Mouse (Mus musculus): ENCODE measurements at regions not wholly inside any gene's neighbourhood (a gene's known extent, or its start where the extent isn't known, plus 50 kb on each side); places are given as distances from the start of the nearest gene placed in this dataset.

- no peak for TF ChIP-seq CTCF (IDR thresholded peaks at IDR 0.05; ENCODE audit: low read depth)
- WGBS = 52% methylated on average over 1 of the region's 1 CpGs
These were observed 853.7 kb downstream of the Kcnma1 start for GRCm38 (mm10) chr14:23160567-23160966.

GRCm38 (mm10) chr14:23150431-23150830 lies 863.9 kb downstream of the Kcnma1 start:
- no peaks in the 10 kb centered on the region for H3K27me3 ChIP-seq (ENCODE audit: insufficient read depth, low read length)
- DNase-seq (ENCODE audit: low spot score) = no peak
- no peak overlapping the region for H3K4me2 ChIP-seq (ENCODE audit: low read length)
- H3K36me3 ChIP-seq (ENCODE audit: insufficient read depth, low read length) = no peaks in the 10 kb centered on the region
- H3K4me1 ChIP-seq (replicated peaks; ENCODE audit: insufficient read depth, low read length) = no peaks in the 10 kb centered on the region
- no peak overlapping the region for H3K4me3 ChIP-seq (replicated peaks; ENCODE audit: low read depth, low read length)
- no peaks in the 10 kb centered on the region for H3K9me3 ChIP-seq (replicated peaks; ENCODE audit: low read length)
- H3K27ac ChIP-seq = no peak overlapping the region
- H3K9ac ChIP-seq (ENCODE audit: low read depth, low read length) = no peak overlapping the region
- ATAC-seq (replicated peaks; ENCODE audit: low FRiP score, low read depth) = no peak
- no peak for TF ChIP-seq CTCF (IDR thresholded peaks at IDR 0.05; ENCODE audit: low read depth)

More at GRCm38 (mm10) chr14:23160567-23160966, 853.7 kb downstream of the Kcnma1 start:
- H3K36me3 ChIP-seq (ENCODE audit: insufficient read depth, low read length) = no peaks in the 10 kb centered on the region
- ATAC-seq (replicated peaks; ENCODE audit: low FRiP score, low read depth) = no peak
- H3K27me3 ChIP-seq (ENCODE audit: insufficient read depth, low read length) = no peaks in the 10 kb centered on the region
- no peak overlapping the region for H3K9ac ChIP-seq (ENCODE audit: low read depth, low read length)
- DNase-seq (ENCODE audit: low spot score) = no peak
- no peak overlapping the region for H3K4me3 ChIP-seq (replicated peaks; ENCODE audit: low read depth, low read length)
- no peak overlapping the region for H3K27ac ChIP-seq
- H3K9me3 ChIP-seq (replicated peaks; ENCODE audit: low read length) = no peaks in the 10 kb centered on the region
- H3K4me2 ChIP-seq (ENCODE audit: low read length) = no peak overlapping the region
- no peaks in the 10 kb centered on the region for H3K4me1 ChIP-seq (replicated peaks; ENCODE audit: insufficient read depth, low read length)

- no peak for ATAC-seq (replicated peaks; ENCODE audit: low FRiP score, low read depth)
- no peaks in the 10 kb centered on the region for H3K36me3 ChIP-seq (ENCODE audit: insufficient read depth, low read length)
- no peaks in the 10 kb centered on the region for H3K4me1 ChIP-seq (replicated peaks; ENCODE audit: insufficient read depth, low read length)
- TF ChIP-seq CTCF (IDR thresholded peaks at IDR 0.05; ENCODE audit: low read depth) = no peak
- no peaks in the 10 kb centered on the region for H3K27me3 ChIP-seq (ENCODE audit: insufficient read depth, low read length)
- DNase-seq (ENCODE audit: low spot score) = no peak
- no peak overlapping the region for H3K27ac ChIP-seq
- H3K4me3 ChIP-seq (replicated peaks; ENCODE audit: low read depth, low read length) = no peak overlapping the region
- H3K9me3 ChIP-seq (replicated peaks; ENCODE audit: low read length) = no peaks in the 10 kb centered on the region
- H3K4me2 ChIP-seq (ENCODE audit: low read length) = no peak overlapping the region
- 73% methylated on average over 1 of the region's 1 CpGs for WGBS
- no peak overlapping the region for H3K9ac ChIP-seq (ENCODE audit: low read depth, low read length)
These were observed 867.3 kb downstream of the Kcnma1 start for GRCm38 (mm10) chr14:23146981-23147380.

- WGBS = 94% methylated on average over 1 of the region's 1 CpGs
- H3K9ac ChIP-seq (ENCODE audit: low read depth, low read length) = no peak overlapping the region
- ATAC-seq (replicated peaks; ENCODE audit: low FRiP score, low read depth) = no peak
These were observed 873.9 kb downstream of the Kcnma1 start for GRCm38 (mm10) chr14:23140385-23140784.

GRCm38 (mm10) chr14:23134723-23135122 lies 879.6 kb downstream of the Kcnma1 start:
- Histone ChIP-seq H3K4me1 (replicated peaks; ENCODE audit: insufficient read depth, low read length) (no peaks in the 10 kb centered on the region), H3K27ac (no peak overlapping the region), H3K4me3 (replicated peaks; ENCODE audit: low read depth, low read length) (no peak overlapping the region), H3K36me3 (ENCODE audit: insufficient read depth, low read length) (no peaks in the 10 kb centered on the region), H3K27me3 (ENCODE audit: insufficient read depth, low read length) (no peaks in the 10 kb centered on the region), H3K9ac (ENCODE audit: low read depth, low read length) (no peak overlapping the region), H3K4me2 (ENCODE audit: low read length) (no peak overlapping the region), H3K9me3 (replicated peaks; ENCODE audit: low read length) (no peaks in the 10 kb centered on the region)
- ATAC-seq (replicated peaks; ENCODE audit: low FRiP score, low read depth) (no peak), DNase-seq (ENCODE audit: low spot score) (peak; percentile 46)
- WGBS = 43% methylated on average over 2 of the region's 2 CpGs
- no peak for TF ChIP-seq CTCF (IDR thresholded peaks at IDR 0.05; ENCODE audit: low read depth)

More at GRCm38 (mm10) chr14:23140385-23140784, 873.9 kb downstream of the Kcnma1 start:
- Histone ChIP-seq H3K4me3 (replicated peaks; ENCODE audit: low read depth, low read length) (no peak overlapping the region), H3K27me3 (ENCODE audit: insufficient read depth, low read length) (no peaks in the 10 kb centered on the region), H3K9me3 (replicated peaks; ENCODE audit: low read length) (no peaks in the 10 kb centered on the region), H3K4me1 (replicated peaks; ENCODE audit: insufficient read depth, low read length) (no peaks in the 10 kb centered on the region), H3K4me2 (ENCODE audit: low read length) (no peak overlapping the region), H3K27ac (no peak overlapping the region), H3K36me3 (ENCODE audit: insufficient read depth, low read length) (no peaks in the 10 kb centered on the region)
- no peak for TF ChIP-seq CTCF (IDR thresholded peaks at IDR 0.05; ENCODE audit: low read depth)
- DNase-seq (ENCODE audit: low spot score) = no peak

- Histone ChIP-seq H3K4me2 (ENCODE audit: low read length) (no peak overlapping the region), H3K4me3 (replicated peaks; ENCODE audit: low read depth, low read length) (no peak overlapping the region), H3K4me1 (replicated peaks; ENCODE audit: insufficient read depth, low read length) (no peaks in the 10 kb centered on the region), H3K27ac (peak overlapping the region; percentile 62), H3K9me3 (replicated peaks; ENCODE audit: low read length) (no peaks in the 10 kb centered on the region), H3K36me3 (ENCODE audit: insufficient read depth, low read length) (no peaks in the 10 kb centered on the region), H3K27me3 (ENCODE audit: insufficient read depth, low read length) (no peaks in the 10 kb centered on the region), H3K9ac (ENCODE audit: low read depth, low read length) (no peak overlapping the region)
- TF ChIP-seq CTCF (IDR thresholded peaks at IDR 0.05; ENCODE audit: low read depth) = no peak
- no peak for ATAC-seq (replicated peaks; ENCODE audit: low FRiP score, low read depth)
- 53% methylated on average over 7 of the region's 7 CpGs for WGBS
- peak; percentile 81 for DNase-seq (ENCODE audit: low spot score)
These were observed 882.4 kb downstream of the Kcnma1 start for GRCm38 (mm10) chr14:23131736-23132519.

Measured in kidney, postnatal 0 days (tissue).